Mouse (Mus musculus) adrenal gland, postnatal 25 days (tissue): ENCODE results near the gene Hoxa6. TPM values are rescaled to one million over a fixed set of nuclear protein-coding genes. Genes with fewer than 3 reads are reported as not detected.

Experiments used
- DNase-seq: peaks from one replicate; pipeline ENCODE4 v3.0.0; 2021; ENCODE audit warnings: mixed read lengths
- microRNA-seq, 2 experiments: library from miRNA; unstranded; fragments of <30 nt; microRNA quantifications; one replicate each; pipeline ENCODE4 v1.2.0; 2021
- total RNA-seq: library from RNA; stranded (reverse); gene quantifications from 2 replicates; pipeline ENCODE4 v1.2.3, GENCODE M21; 2021

Gene Hoxa6
- total RNA-seq, 1 experiment from 2014 or later = 3.1 TPM

DNA sequence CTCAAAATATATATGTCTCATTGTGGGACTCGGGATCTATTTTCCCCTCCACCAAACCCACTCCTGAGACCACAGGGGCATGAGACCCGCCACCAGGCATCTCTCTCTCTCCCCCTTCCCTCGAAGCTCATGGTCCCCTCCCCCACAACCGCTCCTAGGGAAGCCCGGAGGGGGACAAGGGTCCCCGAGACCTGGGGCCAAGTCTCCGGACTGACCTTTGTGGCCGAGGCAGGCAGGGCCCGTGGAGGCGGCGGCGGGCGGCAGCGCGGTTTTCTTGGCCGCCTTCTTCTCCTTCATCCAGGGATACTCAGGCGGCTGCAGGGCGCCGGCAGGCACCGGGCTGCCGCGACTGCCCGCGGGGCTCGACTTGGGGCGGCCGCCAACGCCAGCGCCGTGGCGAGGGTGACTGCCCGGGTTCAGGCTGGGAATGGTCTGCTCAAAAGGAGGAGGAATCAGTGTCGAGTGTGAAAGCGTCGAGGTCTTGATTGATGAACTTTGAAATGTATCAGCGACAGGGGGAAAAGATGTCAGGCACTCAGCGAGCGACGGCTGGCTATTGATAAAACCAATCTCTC is 44.4 kb downstream of the Hoxa6 start:
- peak; percentile 36 for DNase-seq

DNA sequence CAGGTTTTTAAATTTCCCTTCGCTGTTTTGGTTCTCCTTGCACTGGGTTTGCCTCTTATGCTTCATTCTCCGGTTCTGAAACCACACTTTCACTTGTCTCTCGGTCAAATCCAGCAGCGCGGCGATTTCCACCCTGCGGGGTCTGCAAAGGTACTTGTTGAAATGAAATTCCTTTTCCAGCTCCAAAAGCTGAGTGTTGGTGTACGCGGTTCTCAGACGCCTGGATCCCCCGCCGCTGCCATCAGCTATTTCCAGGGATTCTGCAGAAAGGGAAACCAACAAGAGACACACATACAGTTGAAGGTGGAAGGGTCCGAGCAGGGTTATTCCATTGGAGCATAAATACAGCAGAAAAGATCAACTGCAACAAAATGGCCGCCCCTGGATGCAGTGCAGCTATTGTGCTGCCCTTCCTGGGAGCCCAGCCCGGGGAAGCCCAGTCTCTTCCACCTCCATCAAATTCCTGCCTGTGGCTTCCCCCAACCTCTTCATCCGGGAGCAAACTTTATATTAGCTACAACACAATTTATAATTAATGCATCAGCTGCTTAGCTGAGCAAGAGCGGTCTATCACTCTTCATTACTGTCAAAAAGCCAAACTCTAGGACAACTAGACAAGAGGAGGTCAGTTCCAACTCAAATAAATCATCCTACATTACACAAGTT is 45.0 kb downstream of the Hoxa6 start:
- DNase-seq = no peak

DNA sequence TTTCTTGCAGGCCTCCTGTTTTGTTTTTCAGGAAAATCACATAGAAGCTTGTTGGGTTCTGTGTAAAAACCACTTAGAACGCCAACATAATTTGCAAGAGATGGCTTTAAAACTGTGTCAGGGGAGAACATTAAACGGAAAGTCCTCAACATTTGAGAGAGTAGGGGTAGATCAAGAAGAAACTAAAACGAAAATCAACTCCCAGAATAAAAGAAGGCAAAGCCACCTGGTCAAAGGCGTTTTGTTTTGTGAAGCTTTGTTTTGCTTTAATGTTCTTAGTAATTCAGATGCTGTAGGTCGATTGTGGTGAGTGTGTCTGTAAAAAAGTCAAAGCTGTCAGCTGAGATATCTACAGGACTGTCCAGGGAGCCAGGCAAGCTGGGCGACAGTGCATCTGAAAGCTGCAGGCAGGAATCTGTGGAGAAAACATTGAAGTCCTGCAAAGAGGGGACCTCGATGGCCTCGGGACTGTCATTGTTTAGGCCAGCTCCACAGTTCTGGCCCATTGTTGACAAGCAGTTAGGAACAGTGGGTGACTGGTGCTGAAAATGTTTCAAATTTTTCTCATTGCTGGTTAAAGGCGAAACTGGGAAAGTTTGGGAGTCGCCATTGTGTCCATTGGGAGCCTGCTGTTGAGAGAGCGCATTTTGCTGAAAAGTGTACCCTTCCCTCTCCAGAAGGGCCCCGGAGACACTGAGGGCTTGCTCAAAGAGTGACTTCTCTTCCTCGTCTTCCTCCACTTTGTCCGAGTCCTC is 45.7 kb downstream of the Hoxa6 start:
- no peak for DNase-seq

DNA sequence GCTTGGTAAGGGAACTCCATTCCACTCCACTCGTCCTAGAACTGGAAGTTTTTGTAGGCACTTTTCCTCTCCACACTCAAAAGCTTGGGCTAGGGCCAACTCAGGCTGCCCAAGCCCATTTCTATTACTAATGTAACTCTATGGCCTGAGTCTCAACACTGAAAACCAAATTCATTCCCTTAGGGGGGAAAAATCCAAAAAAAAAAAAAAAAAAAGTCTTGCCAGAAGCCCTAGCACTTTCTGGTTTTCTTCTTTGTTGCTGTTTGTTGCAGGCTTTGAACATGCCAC is 46.5 kb downstream of the Hoxa6 start:
- no peak for DNase-seq

DNA sequence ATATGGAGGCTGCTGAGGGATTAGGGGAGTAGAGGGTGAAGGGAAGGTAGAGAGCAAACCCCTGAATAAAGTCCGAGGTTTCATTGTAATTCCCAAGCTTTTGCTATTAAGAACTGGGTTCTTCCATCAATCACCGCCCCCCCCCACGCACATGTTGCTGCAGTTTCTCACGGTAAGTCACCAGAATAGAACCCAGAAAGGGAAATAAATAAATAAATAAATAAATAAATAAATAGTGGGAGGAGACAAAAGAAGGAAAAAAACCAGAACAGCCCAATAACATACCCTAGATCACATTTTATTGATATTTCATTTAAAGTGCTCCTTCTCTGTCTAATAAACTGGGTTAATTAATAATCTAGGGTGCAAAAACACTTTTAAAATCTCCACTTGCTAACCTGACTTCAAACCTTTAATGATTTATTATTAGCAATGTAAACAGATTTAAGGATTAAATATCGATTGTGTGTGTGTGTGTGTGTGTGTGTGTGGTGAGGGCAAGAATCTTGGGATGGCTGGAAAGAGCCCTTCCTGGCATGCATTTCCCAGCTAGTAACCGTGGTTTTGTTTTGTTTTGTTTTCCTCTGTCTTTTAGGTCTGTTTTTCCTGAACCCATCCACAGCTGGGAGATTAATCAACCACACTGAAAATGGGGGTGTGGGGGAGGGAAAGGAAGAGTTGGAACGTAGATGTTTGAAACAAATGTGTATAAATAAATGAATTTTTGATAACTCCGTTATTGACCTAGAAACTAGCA is 47.0 kb downstream of the Hoxa6 start:
- DNase-seq = no peak

DNA sequence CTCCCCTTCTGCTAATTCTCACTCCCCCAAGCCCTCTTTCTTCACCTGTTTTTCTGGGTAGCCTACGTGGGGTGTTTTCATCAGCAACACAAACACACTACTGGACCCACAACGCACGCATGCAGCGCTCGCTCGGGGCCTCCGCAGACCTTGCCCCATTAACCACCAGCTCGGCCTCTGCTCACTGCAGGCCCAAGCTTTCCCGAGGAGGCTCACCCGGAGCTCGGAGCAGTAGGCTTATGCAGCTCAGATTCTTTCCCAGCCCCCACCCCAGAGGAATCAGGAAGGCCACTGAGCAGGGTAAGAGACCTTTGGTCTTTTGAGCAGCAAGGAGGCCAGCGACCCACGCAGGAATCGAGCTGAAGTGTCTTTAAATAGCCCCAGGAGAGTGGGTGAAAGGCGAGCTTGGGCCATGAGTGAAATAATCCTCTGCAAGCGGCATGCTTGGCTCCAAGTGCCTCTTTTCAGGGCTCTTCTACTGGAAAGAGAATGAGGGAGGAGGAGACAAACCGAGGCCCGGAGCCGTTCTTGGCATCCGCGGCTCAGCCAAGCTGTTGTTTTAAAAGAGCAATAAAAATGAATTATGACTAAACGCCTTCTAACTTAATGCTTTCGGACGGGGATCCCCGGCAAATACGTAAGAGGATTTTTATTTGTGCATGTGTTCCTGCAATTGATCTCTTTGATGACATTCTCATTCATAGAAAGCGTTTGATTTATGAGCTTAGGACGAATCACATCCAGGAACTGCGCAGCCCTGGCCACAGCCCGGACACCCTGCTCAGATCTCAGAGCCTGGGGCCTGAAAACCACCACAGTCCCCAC is 47.8 kb downstream of the Hoxa6 start:
- DNase-seq = peak; percentile 52

DNA sequence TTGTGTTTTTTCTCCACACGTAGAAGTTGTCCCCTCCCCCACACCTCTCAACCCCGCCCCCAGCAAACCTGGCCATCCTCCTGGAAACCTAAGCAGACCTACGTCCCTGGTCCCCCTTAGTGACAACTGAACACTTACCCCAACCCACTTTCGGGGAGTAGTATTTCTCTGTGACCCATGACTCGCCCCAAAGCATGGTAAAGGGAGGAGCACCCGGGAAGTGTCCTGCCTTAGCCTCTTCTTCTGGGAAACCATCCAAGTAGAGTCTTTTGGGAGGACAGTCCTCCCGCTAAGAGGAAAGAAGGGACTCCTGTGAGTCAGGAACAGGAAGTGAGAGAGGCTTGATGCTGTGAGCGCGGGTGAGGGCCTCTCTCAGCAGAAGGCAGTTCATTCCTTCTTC is 48.5 kb downstream of the Hoxa6 start:
- no peak for DNase-seq

DNA sequence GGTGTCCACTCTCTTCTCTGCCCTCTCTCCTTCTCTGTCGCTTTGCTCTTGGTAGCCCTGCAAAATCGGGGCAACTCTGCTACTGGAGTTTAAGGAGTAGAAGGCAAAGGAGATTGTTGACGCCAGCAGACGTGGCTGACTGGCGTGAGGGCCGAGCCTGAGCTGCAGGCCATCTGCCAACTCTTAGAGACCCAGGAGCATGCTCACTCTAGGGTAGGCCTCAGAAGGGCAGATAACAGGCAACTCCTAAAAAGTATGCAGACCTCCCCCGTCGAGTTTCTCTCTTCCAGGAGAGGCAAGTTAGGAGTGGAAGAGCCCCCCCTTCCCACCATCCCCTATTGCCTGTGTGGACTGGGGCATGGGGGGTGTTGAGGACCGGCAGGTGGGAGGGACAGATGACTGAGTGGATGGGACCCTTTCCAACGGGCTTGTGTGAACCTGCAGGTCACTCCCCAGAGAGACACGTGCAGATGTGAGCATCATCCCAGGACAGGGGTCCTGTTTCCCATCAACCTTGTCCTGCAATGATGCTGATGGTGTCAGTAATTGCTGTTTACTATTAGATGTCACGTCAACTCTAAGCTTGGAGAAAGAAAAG is 49.3 kb downstream of the Hoxa6 start:
- peak; percentile 45 for DNase-seq

DNA sequence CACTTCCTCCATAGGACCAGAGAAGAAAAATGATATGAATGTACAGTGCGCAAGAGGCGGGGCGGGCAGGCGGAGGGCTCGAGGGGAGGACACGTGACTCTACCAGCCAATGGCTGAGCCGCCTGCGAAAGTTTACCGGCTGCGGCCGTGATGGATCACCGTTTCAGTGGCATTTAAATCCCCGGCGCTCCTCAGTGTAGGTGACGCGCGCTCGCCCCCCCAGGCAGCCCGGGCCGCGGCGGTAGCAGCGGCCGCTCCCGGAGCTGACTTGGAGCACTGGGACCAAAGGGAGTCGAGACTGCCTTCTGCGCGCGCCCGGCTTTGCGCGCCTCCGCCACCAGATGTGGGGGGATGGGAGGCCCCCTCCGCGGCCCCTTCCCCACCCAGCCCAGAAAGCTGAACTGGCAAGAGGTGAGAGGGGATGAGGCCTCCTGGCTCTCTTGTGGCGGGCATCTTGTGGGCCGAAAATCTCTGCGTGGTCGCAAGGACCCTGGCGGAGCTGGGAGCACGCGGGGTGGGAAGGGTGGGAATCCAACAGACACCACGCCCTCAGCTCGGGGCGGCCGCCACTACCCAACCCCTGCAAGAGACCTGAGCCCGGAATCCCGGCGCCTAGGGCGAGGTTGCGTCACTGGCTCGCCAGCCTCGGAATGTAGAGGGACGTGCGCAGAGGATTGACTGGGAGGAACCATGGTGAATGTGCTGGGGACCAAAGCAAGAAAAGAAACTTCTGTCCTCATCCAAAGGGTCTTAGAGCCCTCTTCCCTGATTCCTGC is 50.1 kb downstream of the Hoxa6 start, which contains the start of gene Hoxa1:
Gene Hoxa1 (minus strand): TSS at position 42 of the 776 bp plus-strand sequence.
- peak; percentile 90 for DNase-seq

DNA sequence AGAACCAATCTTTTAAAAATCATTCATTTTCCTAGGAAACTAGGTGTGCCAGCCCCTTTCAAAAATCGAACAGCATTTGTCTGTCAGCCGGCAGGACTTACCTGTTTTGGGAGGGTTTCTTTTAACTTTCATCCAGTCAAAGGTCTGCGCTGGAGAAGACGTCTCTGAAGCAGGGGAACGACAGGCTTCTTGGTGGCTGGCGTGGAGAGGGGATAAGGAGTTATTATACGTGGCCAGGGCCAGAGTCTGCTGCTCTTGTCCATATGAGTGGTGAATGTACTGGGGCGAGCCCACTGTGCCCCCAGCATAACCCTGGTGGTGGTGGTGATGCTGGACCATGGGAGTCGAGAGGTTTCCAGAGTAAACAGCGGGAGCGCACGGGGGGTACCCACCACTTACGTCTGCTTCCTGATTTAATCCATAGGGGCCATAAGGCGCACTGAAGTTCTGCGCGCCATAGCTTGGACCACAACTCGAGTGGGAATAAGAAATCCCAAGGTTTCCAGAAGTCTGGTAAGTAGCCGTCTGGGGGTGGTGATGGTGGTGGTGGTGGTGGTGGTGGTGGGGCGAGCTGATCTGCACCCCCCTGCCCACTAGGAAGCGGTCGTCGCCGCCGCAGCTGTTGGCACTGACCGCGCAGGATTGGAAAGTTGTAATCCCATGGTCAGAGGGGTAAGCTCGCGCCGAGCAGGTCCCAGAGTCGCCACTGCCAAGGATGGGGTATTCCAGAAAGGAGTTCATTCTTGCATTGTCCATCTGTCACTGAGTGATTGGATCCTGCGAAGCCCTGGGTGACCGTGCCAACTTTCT is 50.9 kb downstream of the Hoxa6 start:
- peak; percentile 32 for DNase-seq

DNA sequence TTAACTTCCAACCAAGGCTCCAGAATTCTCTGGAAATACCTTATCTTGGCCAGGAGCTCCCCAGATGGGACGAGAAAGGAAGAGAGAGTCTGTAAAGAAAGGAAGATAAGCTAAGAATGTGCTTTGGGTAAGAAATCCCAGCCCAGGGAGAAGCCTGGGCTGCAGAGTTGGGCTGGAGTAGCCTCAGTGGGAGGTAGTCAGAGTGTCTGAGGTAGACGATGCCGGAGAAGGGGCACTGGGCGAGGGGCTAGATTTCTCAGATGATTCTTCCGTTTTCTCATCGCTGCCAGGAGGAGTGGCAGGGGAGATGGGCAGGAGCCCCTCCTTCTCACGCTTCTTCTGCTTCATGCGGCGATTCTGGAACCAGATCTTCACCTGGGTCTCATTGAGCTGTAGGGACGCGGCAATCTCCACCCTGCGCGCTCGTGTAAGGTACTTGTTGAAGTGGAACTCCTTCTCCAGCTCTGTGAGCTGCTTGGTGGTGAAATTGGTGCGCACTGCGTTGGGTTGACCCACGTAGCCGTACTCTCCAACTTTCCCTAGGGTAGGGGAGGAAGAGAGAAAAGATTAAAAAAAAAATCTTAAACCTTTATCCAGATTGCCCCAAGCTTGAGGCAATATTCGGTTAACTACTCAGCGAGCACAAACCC is 51.8 kb downstream of the Hoxa6 start:
- no peak for DNase-seq

Small RNA genes lying within 50 kb of the gene (microRNA-seq; reads per million reads assigned to microRNA genes)
- 269 to 316 reads per million in 2 experiments for gene Mir196b

Other genes starting within 250 kb of the Hoxa6 start
- gene Skap2, start 196.2 kb downstream of the Hoxa6 start, total RNA-seq = 40.9 and 48.2 TPM in 2 replicates
- gene Hoxa1, start 50.4 kb downstream of the Hoxa6 start, total RNA-seq = 0.76 TPM in 1 of 2 replicates, not detected in the other
- 2.5 and 2.8 TPM in 2 replicates for gene Hoxa2, start 43.9 kb downstream of the Hoxa6 start, total RNA-seq
- 0.29 and 0.55 TPM in 2 replicates for gene 5730596B20Rik, start 31.2 kb downstream of the Hoxa6 start, total RNA-seq
- gene Hoxa4, start 17.0 kb downstream of the Hoxa6 start, total RNA-seq = 3.7 and 3.8 TPM in 2 replicates
- 12.8 and 15.0 TPM in 2 replicates for gene Hoxa5, start 4.1 kb downstream of the Hoxa6 start, total RNA-seq
- 6.3 and 6.9 TPM in 2 replicates for gene Hoxa3, start 4.6 kb upstream of the Hoxa6 start, total RNA-seq
- 0.88 and 4.9 TPM in 2 replicates for gene Gm28308, start 4.6 kb upstream of the Hoxa6 start, total RNA-seq
- gene Hoxa7, start 13.1 kb upstream of the Hoxa6 start, total RNA-seq = 12.9 and 18.3 TPM in 2 replicates
- gene Hoxa9, start 22.4 kb upstream of the Hoxa6 start, total RNA-seq = 0.61 and 1.5 TPM in 2 replicates
- gene Hoxa10, start 32.1 kb upstream of the Hoxa6 start, total RNA-seq = 0.62 TPM in 1 of 2 replicates, not detected in the other
- gene Hoxa11, start 37.1 kb upstream of the Hoxa6 start, total RNA-seq = not detected in 2 replicates
- not detected in 2 replicates for gene Hoxa13, start 52.2 kb upstream of the Hoxa6 start, total RNA-seq
- not detected in 2 replicates for gene Evx1, start 104.8 kb upstream of the Hoxa6 start, total RNA-seq